Mouse (Mus musculus) cerebellum, adult (tissue): ENCODE data around the gene Prss45.

Experiments used
- ATAC-seq: cut with Nextera tagmentation; 2 replicates; pipeline ENCODE4 v1.9.2; 2017; ENCODE audit warnings: mild to moderate bottlenecking, moderate library complexity, mixed read lengths; ENCODE audit not compliant: insufficient number of reproducible peaks, low FRiP score, low TSS enrichment

The Prss45 gene

GRCm38 (mm10) chr9:110856920-110857319 lies 22.5 kb downstream of the Prss45 start:
- ATAC-seq: no peak

GRCm38 (mm10) chr9:110857781-110858472 lies 23.5 kb downstream of the Prss45 start, which contains the start of gene Prss50:
Gene Prss50 (plus strand): TSS chr9:110857967.
- no peak for ATAC-seq

- ATAC-seq: no peak
Observed at GRCm38 (mm10) chr9:110858523-110858922, 24.1 kb downstream of the Prss45 start.

GRCm38 (mm10) chr9:110858967-110859596 lies 24.7 kb downstream of the Prss45 start:
- no peak for ATAC-seq

GRCm38 (mm10) chr9:110871030-110871429 lies 36.6 kb downstream of the Prss45 start:
- ATAC-seq: 0 out of 2 replicates have a peak, but pooled peaks have one; percentile 29

GRCm38 (mm10) chr9:110873681-110874659 lies 39.6 kb downstream of the Prss45 start:
- no peak for ATAC-seq

GRCm38 (mm10) chr9:110874660-110875191 lies 40.3 kb downstream of the Prss45 start:
- no peak for ATAC-seq

GRCm38 (mm10) chr9:110875288-110875695 lies 40.9 kb downstream of the Prss45 start:
- ATAC-seq: no peak

- no peak for ATAC-seq
Observed at GRCm38 (mm10) chr9:110877353-110877752, 43.0 kb downstream of the Prss45 start.

GRCm38 (mm10) chr9:110877888-110878287 lies 43.5 kb downstream of the Prss45 start:
- no peak for ATAC-seq

GRCm38 (mm10) chr9:110879191-110879920 lies 45.0 kb downstream of the Prss45 start, which contains the start of gene Als2cl:
Gene Als2cl (plus strand): TSS chr9:110879870.
- no peak for ATAC-seq

- ATAC-seq: no peak
Observed at GRCm38 (mm10) chr9:110879998-110880561, 45.7 kb downstream of the Prss45 start, which contains the start of gene Tmie. Gene Tmie (minus strand): TSS chr9:110880113.

- no peak for ATAC-seq
Observed at GRCm38 (mm10) chr9:110880772-110881171, 46.4 kb downstream of the Prss45 start.

GRCm38 (mm10) chr9:110881953-110882352 lies 47.6 kb downstream of the Prss45 start:
- ATAC-seq: no peak

- no peak for ATAC-seq
Observed at GRCm38 (mm10) chr9:110887388-110888303, 53.3 kb downstream of the Prss45 start.

GRCm38 (mm10) chr9:110888935-110889334 lies 54.5 kb downstream of the Prss45 start:
- ATAC-seq: no peak

GRCm38 (mm10) chr9:110890026-110890783 lies 55.8 kb downstream of the Prss45 start:
- ATAC-seq: no peak
